Mouse (Mus musculus): ENCODE results near the gene Irs3. TPM values are rescaled to one million over a fixed set of nuclear protein-coding genes. Genes with fewer than 3 reads are reported as not detected.
A peak's percentile ranks its signal among the peaks of the same experiment; 100 is the strongest.

The Irs3 gene
- polyA plus RNA-seq, 2 experiments = 0.15 to 0.30 TPM

- Histone ChIP-seq H3K36me3 (ENCODE audit: control insufficient read depth, insufficient read depth, low read length) (peaks cover 32% of the 10 kb centered on the region), H3K27ac (replicated peaks; ENCODE audit: low read depth, low read length) (no peak overlapping the region), H3K9me3 (ENCODE audit: control insufficient read depth, low read length) (no peaks in the 10 kb centered on the region), H3K9ac (ENCODE audit: low read depth, low read length, severe bottlenecking) (no peak overlapping the region), H3K4me3 (replicated peaks; ENCODE audit: low read length) (no peak overlapping the region), H3K4me2 (replicated peaks; ENCODE audit: low read depth, low read length, severe bottlenecking) (no peak overlapping the region), H3K4me1 (ENCODE audit: control insufficient read depth, insufficient read depth, low read length) (no peaks in the 10 kb centered on the region), H3K27me3 (ENCODE audit: control insufficient read depth, insufficient read depth, low read length) (no peaks in the 10 kb centered on the region)
- 35% methylated on average over 6 of the region's 6 CpGs for WGBS
- peak; percentile 69; the same call in 1 of the 2 replicates for ATAC-seq (ENCODE audit: low FRiP score, low read depth)
- no peak for TF ChIP-seq POLR2A (IDR thresholded peaks at IDR 0.05; ENCODE audit: borderline replicate concordance, extremely low read depth, insufficient read depth, insufficient read length)
- DNase-seq (ENCODE audit: low spot score) = peak; percentile 77
These were observed 11.5 kb upstream of the Irs3 start for GRCm38 (mm10) chr5:137656977-137657376.

GRCm38 (mm10) chr5:137654746-137655145, 9.2 kb upstream of the Irs3 start:
- peaks cover 3% of the 10 kb centered on the region for H3K4me1 ChIP-seq (ENCODE audit: control insufficient read depth, insufficient read depth, low read length)
- no peak overlapping the region for H3K4me3 ChIP-seq (replicated peaks; ENCODE audit: low read length)
- H3K27ac ChIP-seq (replicated peaks; ENCODE audit: low read depth, low read length) = no peak overlapping the region
- DNase-seq (ENCODE audit: low spot score) (no peak), ATAC-seq (ENCODE audit: low FRiP score, low read depth) (no peak)
- no peaks in the 10 kb centered on the region for H3K27me3 ChIP-seq (ENCODE audit: control insufficient read depth, insufficient read depth, low read length)
- WGBS = 76% methylated on average over 7 of the region's 7 CpGs
- H3K9me3 ChIP-seq (ENCODE audit: control insufficient read depth, low read length) = no peaks in the 10 kb centered on the region
- no peak for TF ChIP-seq POLR2A (IDR thresholded peaks at IDR 0.05; ENCODE audit: borderline replicate concordance, extremely low read depth, insufficient read depth, insufficient read length)
- H3K9ac ChIP-seq (ENCODE audit: low read depth, low read length, severe bottlenecking) = no peak overlapping the region
- H3K36me3 ChIP-seq (ENCODE audit: control insufficient read depth, insufficient read depth, low read length) = peaks cover 25% of the 10 kb centered on the region
- no peak overlapping the region for H3K4me2 ChIP-seq (replicated peaks; ENCODE audit: low read depth, low read length, severe bottlenecking)

- no peaks in the 10 kb centered on the region for H3K27me3 ChIP-seq (ENCODE audit: control insufficient read depth, insufficient read depth, low read length)
- H3K36me3 ChIP-seq (ENCODE audit: control insufficient read depth, insufficient read depth, low read length) = peaks cover 22% of the 10 kb centered on the region; the same call in 1 of the 2 replicates
- H3K4me3 ChIP-seq (replicated peaks; ENCODE audit: low read length) = no peak overlapping the region
- peaks cover 17% of the 10 kb centered on the region for H3K4me1 ChIP-seq (ENCODE audit: control insufficient read depth, insufficient read depth, low read length)
- no peak overlapping the region for H3K9ac ChIP-seq (ENCODE audit: low read depth, low read length, severe bottlenecking)
- 91% methylated on average over 10 of the region's 10 CpGs for WGBS
- H3K4me2 ChIP-seq (replicated peaks; ENCODE audit: low read depth, low read length, severe bottlenecking) = no peak overlapping the region
- H3K9me3 ChIP-seq (ENCODE audit: control insufficient read depth, low read length) = no peaks in the 10 kb centered on the region
- no peak for ATAC-seq (ENCODE audit: low FRiP score, low read depth)
- no peak overlapping the region for H3K27ac ChIP-seq (replicated peaks; ENCODE audit: low read depth, low read length)
- DNase-seq (ENCODE audit: low spot score) = no peak
- no peak for TF ChIP-seq POLR2A (IDR thresholded peaks at IDR 0.05; ENCODE audit: borderline replicate concordance, extremely low read depth, insufficient read depth, insufficient read length)
These were observed 7.9 kb upstream of the Irs3 start for GRCm38 (mm10) chr5:137653366-137653765.

- WGBS = 14% methylated on average over 3 of the region's 3 CpGs
- H3K4me1 ChIP-seq (ENCODE audit: control insufficient read depth, insufficient read depth, low read length) = peaks cover 24% of the 10 kb centered on the region
- no peak overlapping the region for H3K4me2 ChIP-seq (replicated peaks; ENCODE audit: low read depth, low read length, severe bottlenecking)
- H3K9ac ChIP-seq (ENCODE audit: low read depth, low read length, severe bottlenecking) = no peak overlapping the region
- DNase-seq (ENCODE audit: low spot score) (peak; percentile 81), ATAC-seq (ENCODE audit: low FRiP score, low read depth) (peak; percentile 64; the same call in 1 of the 2 replicates)
- peaks cover 20% of the 10 kb centered on the region; the same call in 1 of the 2 replicates for H3K36me3 ChIP-seq (ENCODE audit: control insufficient read depth, insufficient read depth, low read length)
- no peak for TF ChIP-seq POLR2A (IDR thresholded peaks at IDR 0.05; ENCODE audit: borderline replicate concordance, extremely low read depth, insufficient read depth, insufficient read length)
- no peak overlapping the region for H3K4me3 ChIP-seq (replicated peaks; ENCODE audit: low read length)
- H3K27me3 ChIP-seq (ENCODE audit: control insufficient read depth, insufficient read depth, low read length) = no peaks in the 10 kb centered on the region
- no peaks in the 10 kb centered on the region for H3K9me3 ChIP-seq (ENCODE audit: control insufficient read depth, low read length)
- no peak overlapping the region for H3K27ac ChIP-seq (replicated peaks; ENCODE audit: low read depth, low read length)
These were observed 7.0 kb upstream of the Irs3 start for GRCm38 (mm10) chr5:137652474-137652873.

- Histone ChIP-seq H3K27ac (replicated peaks; ENCODE audit: low read depth, low read length) (no peak overlapping the region; the same call in 1 of the 2 replicates), H3K36me3 (ENCODE audit: control insufficient read depth, insufficient read depth, low read length) (peaks cover 20% of the 10 kb centered on the region; the same call in 1 of the 2 replicates), H3K4me2 (replicated peaks; ENCODE audit: low read depth, low read length, severe bottlenecking) (peak overlapping the region; percentile 19), H3K27me3 (ENCODE audit: control insufficient read depth, insufficient read depth, low read length) (peaks cover 14% of the 10 kb centered on the region), H3K9me3 (ENCODE audit: control insufficient read depth, low read length) (no peaks in the 10 kb centered on the region), H3K4me1 (ENCODE audit: control insufficient read depth, insufficient read depth, low read length) (peaks cover 30% of the 10 kb centered on the region), H3K4me3 (replicated peaks; ENCODE audit: low read length) (no peak overlapping the region), H3K9ac (ENCODE audit: low read depth, low read length, severe bottlenecking) (no peak overlapping the region)
- WGBS = 15% methylated on average over 18 of the region's 18 CpGs
- TF ChIP-seq POLR2A (IDR thresholded peaks at IDR 0.05; ENCODE audit: borderline replicate concordance, extremely low read depth, insufficient read depth, insufficient read length) = no peak
- no peak for DNase-seq (ENCODE audit: low spot score)
- ATAC-seq (ENCODE audit: low FRiP score, low read depth) = no peak
These were observed 4.4 kb upstream of the Irs3 start for GRCm38 (mm10) chr5:137649669-137650571.

Measured in limb, embryonic 14.5 days (tissue).